Mouse (Mus musculus): ENCODE measurements at regions not wholly inside any gene's neighbourhood (a gene's known extent, or its start where the extent isn't known, plus 50 kb on each side); places are given as distances from the start of the nearest gene placed in this dataset.

- no peak for DNase-seq
- 96% methylated on average over 6 of the region's 6 CpGs for WGBS
Measured at GRCm38 (mm10) chr8:89685696-89686095, 641.7 kb upstream of the Sall1 start.

GRCm38 (mm10) chr8:89680937-89681336 is 637.0 kb upstream of the Sall1 start:
- 0 out of 2 replicates have a peak, but pooled peaks cover 3% of the 10 kb centered on the region for H3K4me1 ChIP-seq (ENCODE audit: insufficient read depth)
- WGBS: 90% methylated on average over 4 of the region's 4 CpGs
- no peak for TF ChIP-seq CTCF (IDR thresholded peaks at IDR 0.05; ENCODE audit: low read depth)
- no peak overlapping the region for H3K4me2 ChIP-seq (ENCODE audit: low read depth)
- no peak for DNase-seq
- H3K36me3 ChIP-seq (ENCODE audit: insufficient read depth): no peaks in the 10 kb centered on the region
- no peak overlapping the region for H3K9ac ChIP-seq
- H3K4me3 ChIP-seq (ENCODE audit: low read depth, low read length): no peak overlapping the region
- no peak for ATAC-seq
- H3K27me3 ChIP-seq (ENCODE audit: insufficient read depth, low read length): no peaks in the 10 kb centered on the region
- H3K9me3 ChIP-seq (ENCODE audit: low read length): no peaks in the 10 kb centered on the region
- no peak overlapping the region for H3K27ac ChIP-seq (ENCODE audit: low read depth, low read length)

More at GRCm38 (mm10) chr8:89685696-89686095, 641.7 kb upstream of the Sall1 start:
- no peak overlapping the region for H3K4me2 ChIP-seq (ENCODE audit: low read depth)
- H3K4me1 ChIP-seq (ENCODE audit: insufficient read depth): no peaks in the 10 kb centered on the region
- no peaks in the 10 kb centered on the region for H3K9me3 ChIP-seq (ENCODE audit: low read length)
- TF ChIP-seq CTCF (IDR thresholded peaks at IDR 0.05; ENCODE audit: low read depth): no peak
- H3K4me3 ChIP-seq (ENCODE audit: low read depth, low read length): no peak overlapping the region
- H3K36me3 ChIP-seq (ENCODE audit: insufficient read depth): no peaks in the 10 kb centered on the region
- H3K9ac ChIP-seq: no peak overlapping the region
- H3K27ac ChIP-seq (ENCODE audit: low read depth, low read length): no peak overlapping the region
- ATAC-seq: no peak
- H3K27me3 ChIP-seq (ENCODE audit: insufficient read depth, low read length): no peaks in the 10 kb centered on the region

DNA sequence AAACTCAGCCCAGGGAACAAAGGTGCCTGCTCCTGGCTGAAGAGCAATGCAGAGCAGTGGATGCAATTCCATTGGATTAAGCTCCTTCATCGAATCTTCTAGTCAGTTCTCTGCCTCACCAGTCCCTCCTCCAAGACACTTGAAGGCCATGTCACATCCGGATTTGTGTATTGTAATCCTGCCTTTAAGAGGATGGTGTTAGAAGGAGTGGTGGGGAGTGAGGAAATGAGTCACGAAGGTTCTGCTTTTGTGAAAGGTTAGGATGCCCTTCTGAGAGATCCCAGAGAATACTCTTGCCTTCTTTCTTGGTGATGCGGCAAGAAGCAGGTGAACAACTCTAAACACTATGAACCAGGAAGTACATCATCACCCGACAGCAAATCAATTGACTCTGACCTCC is 636.4 kb upstream of the Sall1 start:
- no peak for TF ChIP-seq CTCF (IDR thresholded peaks at IDR 0.05; ENCODE audit: low read depth)
- WGBS: 77% methylated on average over 5 of the region's 5 CpGs

DNA sequence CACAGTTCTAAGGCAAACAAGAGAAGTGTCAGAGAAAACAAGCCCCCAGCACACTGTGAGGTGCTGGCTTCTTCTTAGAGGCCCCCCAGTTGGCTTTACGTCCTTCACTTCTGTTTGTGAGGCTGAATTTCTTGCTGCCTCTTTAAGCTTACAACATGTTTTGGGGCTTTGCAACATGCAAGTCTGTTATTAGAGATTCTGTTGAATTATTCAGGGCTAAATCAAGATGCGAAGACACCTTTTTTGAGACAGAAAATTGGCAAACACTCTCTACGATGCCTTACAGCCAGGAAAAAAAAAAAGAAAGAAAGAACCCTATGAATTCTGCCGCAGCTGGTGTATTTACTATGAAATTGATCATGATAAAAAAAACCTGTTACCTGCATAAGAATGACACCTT is 635.6 kb upstream of the Sall1 start:
- DNase-seq: peak; percentile 29
- no peak overlapping the region for H3K27ac ChIP-seq (ENCODE audit: low read depth, low read length)

More for the DNA sequence above, 636.4 kb upstream of the Sall1 start:
- no peaks in the 10 kb centered on the region for H3K9me3 ChIP-seq (ENCODE audit: low read length)
- no peak overlapping the region for H3K4me2 ChIP-seq (ENCODE audit: low read depth)
- no peaks in the 10 kb centered on the region for H3K36me3 ChIP-seq (ENCODE audit: insufficient read depth)
- H3K27ac ChIP-seq (ENCODE audit: low read depth, low read length): no peak overlapping the region
- DNase-seq: no peak
- no peak overlapping the region for H3K4me3 ChIP-seq (ENCODE audit: low read depth, low read length)
- 0 out of 2 replicates have a peak, but pooled peaks cover 3% of the 10 kb centered on the region for H3K4me1 ChIP-seq (ENCODE audit: insufficient read depth)
- no peak for ATAC-seq
- no peak overlapping the region for H3K9ac ChIP-seq
- no peaks in the 10 kb centered on the region for H3K27me3 ChIP-seq (ENCODE audit: insufficient read depth, low read length)

GRCm38 (mm10) chr8:89677266-89677665 is 633.3 kb upstream of the Sall1 start:
- no peak for TF ChIP-seq CTCF (IDR thresholded peaks at IDR 0.05; ENCODE audit: low read depth)
- H3K27me3 ChIP-seq (ENCODE audit: insufficient read depth, low read length): no peaks in the 10 kb centered on the region
- H3K36me3 ChIP-seq (ENCODE audit: insufficient read depth): no peaks in the 10 kb centered on the region
- 0 out of 2 replicates have a peak, but pooled peaks cover 3% of the 10 kb centered on the region for H3K4me1 ChIP-seq (ENCODE audit: insufficient read depth)
- H3K4me3 ChIP-seq (ENCODE audit: low read depth, low read length): no peak overlapping the region
- DNase-seq (no peak), ATAC-seq (no peak)
- no peak overlapping the region for H3K9ac ChIP-seq
- no peak overlapping the region for H3K4me2 ChIP-seq (ENCODE audit: low read depth)
- H3K9me3 ChIP-seq (ENCODE audit: low read length): no peaks in the 10 kb centered on the region
- 27% methylated on average over 5 of the region's 5 CpGs for WGBS
- no peak overlapping the region for H3K27ac ChIP-seq (ENCODE audit: low read depth, low read length)

More for the DNA sequence above, 635.6 kb upstream of the Sall1 start:
- Histone ChIP-seq H3K9me3 (ENCODE audit: low read length) (no peaks in the 10 kb centered on the region), H3K27me3 (ENCODE audit: insufficient read depth, low read length) (no peaks in the 10 kb centered on the region), H3K4me2 (ENCODE audit: low read depth) (no peak overlapping the region), H3K4me1 (ENCODE audit: insufficient read depth) (0 out of 2 replicates have a peak, but pooled peaks cover 3% of the 10 kb centered on the region), H3K36me3 (ENCODE audit: insufficient read depth) (no peaks in the 10 kb centered on the region), H3K9ac (no peak overlapping the region), H3K4me3 (ENCODE audit: low read depth, low read length) (no peak overlapping the region)
- ATAC-seq: no peak; the same call in 1 of the 2 replicates
- WGBS: 10% methylated on average over 4 of the region's 4 CpGs
- TF ChIP-seq CTCF (IDR thresholded peaks at IDR 0.05; ENCODE audit: low read depth): no peak

- H3K36me3 ChIP-seq (ENCODE audit: insufficient read depth): no peaks in the 10 kb centered on the region
Measured at GRCm38 (mm10) chr8:89673911-89674310, 629.9 kb upstream of the Sall1 start.

GRCm38 (mm10) chr8:89672631-89673030 is 628.7 kb upstream of the Sall1 start:
- H3K27ac ChIP-seq (ENCODE audit: low read depth, low read length): no peak overlapping the region
- no peaks in the 10 kb centered on the region for H3K9me3 ChIP-seq (ENCODE audit: low read length)
- no peaks in the 10 kb centered on the region for H3K27me3 ChIP-seq (ENCODE audit: insufficient read depth, low read length)
- no peak overlapping the region for H3K4me3 ChIP-seq (ENCODE audit: low read depth, low read length)
- H3K4me2 ChIP-seq (ENCODE audit: low read depth): no peak overlapping the region
- 0 out of 2 replicates have a peak, but pooled peaks cover 3% of the 10 kb centered on the region for H3K4me1 ChIP-seq (ENCODE audit: insufficient read depth)
- H3K9ac ChIP-seq: no peak overlapping the region
- H3K36me3 ChIP-seq (ENCODE audit: insufficient read depth): no peaks in the 10 kb centered on the region
- peak; percentile 32 for DNase-seq
- 48% methylated on average over 5 of the region's 5 CpGs for WGBS
- no peak for TF ChIP-seq CTCF (IDR thresholded peaks at IDR 0.05; ENCODE audit: low read depth)
- no peak for ATAC-seq

More at GRCm38 (mm10) chr8:89673911-89674310, 629.9 kb upstream of the Sall1 start:
- Histone ChIP-seq H3K4me2 (ENCODE audit: low read depth) (no peak overlapping the region), H3K4me3 (ENCODE audit: low read depth, low read length) (no peak overlapping the region), H3K9ac (no peak overlapping the region), H3K4me1 (ENCODE audit: insufficient read depth) (0 out of 2 replicates have a peak, but pooled peaks cover 3% of the 10 kb centered on the region), H3K27me3 (ENCODE audit: insufficient read depth, low read length) (no peaks in the 10 kb centered on the region), H3K27ac (ENCODE audit: low read depth, low read length) (no peak overlapping the region), H3K9me3 (ENCODE audit: low read length) (no peaks in the 10 kb centered on the region)
- TF ChIP-seq CTCF (IDR thresholded peaks at IDR 0.05; ENCODE audit: low read depth): no peak
- peak; percentile 28 for DNase-seq
- no peak for ATAC-seq
- 71% methylated on average over 4 of the region's 4 CpGs for WGBS

All from forebrain, postnatal 0 days (tissue).